In the genomic region with DNA sequence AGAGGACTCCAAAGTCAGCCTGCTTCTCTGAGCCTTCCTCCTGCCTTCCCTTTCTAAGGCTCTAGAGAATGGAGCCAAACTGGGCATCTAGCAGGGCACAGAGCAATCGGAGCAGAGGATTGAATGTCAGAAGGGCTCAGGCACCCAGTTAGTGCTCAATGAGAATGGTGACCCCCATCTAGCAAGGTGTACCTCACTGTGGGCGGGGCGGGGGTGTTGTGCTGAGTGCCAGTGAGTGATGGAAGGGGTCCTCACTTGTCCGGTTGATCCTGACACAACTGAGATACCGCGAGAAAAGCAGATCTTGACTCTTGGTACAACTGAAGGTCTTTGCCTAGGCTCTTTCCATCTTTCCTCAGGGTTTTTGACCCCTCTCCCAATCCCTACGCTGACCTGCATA, we compare ENCODE assay signal across 9 mouse cellular contexts. TPM values are rescaled to one million over a fixed set of nuclear protein-coding genes. Genes with fewer than 3 reads are reported as not detected.
DNase-seq lines count a peak whose midpoint lies in the region; ATAC-seq lines count a peak whose summit lies in the region.
"Had no signal": no experiment of that assay in that cellular context is flagged by ENCODE, and none has a peak within 500 bp of the region (broad histone marks: within the 10 kb centered on the region; RNA-seq: fewer than 3 reads in every experiment).

No protein-coding gene starts in this region.

- no peak overlapping the region for H3K27ac ChIP-seq in kidney, embryonic 14.5 days (ENCODE audit: low read depth, low read length)
- no peak overlapping the region for H3K27ac ChIP-seq in hindbrain, embryonic 11.5 days (ENCODE audit: low read depth, low read length)
- no peak overlapping the region for H3K27ac ChIP-seq in midbrain, embryonic 12.5 days (replicated peaks)

- DNase-seq in kidney, postnatal 10 days, result no peak
- DNase-seq in R1 (ENCODE audit: low read depth, low spot score), result peak; percentile 12
- peak; percentile 7 for DNase-seq in hindbrain, embryonic 11.5 days (ENCODE audit: low spot score)
- no peak for DNase-seq in retina, embryonic 14.5 days (ENCODE audit: low spot score)
- DNase-seq in gastrocnemius, postnatal 25 days, result no peak
- DNase-seq in right cerebral cortex, postnatal 14 days, result no peak

- no peaks in the 10 kb centered on the region for H3K9me3 ChIP-seq in kidney, embryonic 14.5 days (ENCODE audit: control insufficient read depth, low read length)
- H3K9me3 ChIP-seq in hindbrain, embryonic 11.5 days (ENCODE audit: control insufficient read depth, low read length), result no peaks in the 10 kb centered on the region
- H3K9me3 ChIP-seq in midbrain, embryonic 12.5 days, result no peaks in the 10 kb centered on the region

- H3K27me3 ChIP-seq in kidney, embryonic 14.5 days (ENCODE audit: control insufficient read depth, insufficient read depth, low read length), result no peaks in the 10 kb centered on the region
- H3K27me3 ChIP-seq in hindbrain, embryonic 11.5 days (ENCODE audit: control insufficient read depth, insufficient read depth, low read length), result 0 out of 2 replicates have a peak, but pooled peaks cover 2% of the 10 kb centered on the region
- H3K27me3 ChIP-seq in midbrain, embryonic 12.5 days, result peaks cover 21% of the 10 kb centered on the region
- H3K27me3 ChIP-seq: Patski had no signal

- H3K4me2 ChIP-seq in kidney, embryonic 14.5 days (replicated peaks; ENCODE audit: low read depth, low read length), result peak overlapping the region; percentile 91
- peak overlapping the region; percentile 67 for H3K4me2 ChIP-seq in hindbrain, embryonic 11.5 days (replicated peaks; ENCODE audit: low read depth, low read length)
- H3K4me2 ChIP-seq in midbrain, embryonic 12.5 days (replicated peaks), result peak overlapping the region; percentile 76

- ATAC-seq in kidney, embryonic 14.5 days (ENCODE audit: low FRiP score, low TSS enrichment), result no peak
- no peak for ATAC-seq in hindbrain, embryonic 11.5 days (ENCODE audit: low FRiP score)
- no peak for ATAC-seq in midbrain, embryonic 12.5 days (ENCODE audit: low FRiP score, low read depth)

- peaks cover 19% of the 10 kb centered on the region for H3K4me1 ChIP-seq in kidney, embryonic 14.5 days (ENCODE audit: control insufficient read depth, insufficient read depth, low read length)
- peaks cover 4% of the 10 kb centered on the region; the same call in 1 of the 2 replicates for H3K4me1 ChIP-seq in hindbrain, embryonic 11.5 days (replicated peaks; ENCODE audit: control insufficient read depth, insufficient read depth, low read length)
- peaks cover 28% of the 10 kb centered on the region for H3K4me1 ChIP-seq in midbrain, embryonic 12.5 days

- H3K36me3 ChIP-seq in kidney, embryonic 14.5 days (ENCODE audit: control insufficient read depth, insufficient read depth, low read length), result peaks cover 12% of the 10 kb centered on the region; the same call in 1 of the 2 replicates
- H3K36me3 ChIP-seq in hindbrain, embryonic 11.5 days (ENCODE audit: control insufficient read depth, insufficient read depth, low read length), result peaks cover 2% of the 10 kb centered on the region; the same call in 1 of the 2 replicates
- peaks cover 10% of the 10 kb centered on the region for H3K36me3 ChIP-seq in midbrain, embryonic 12.5 days

- H3K4me3 ChIP-seq in kidney, embryonic 14.5 days (ENCODE audit: low read length), result peak overlapping the region; percentile 74
- no peak overlapping the region for H3K4me3 ChIP-seq in hindbrain, embryonic 11.5 days (ENCODE audit: low read depth, low read length)
- peak overlapping the region; percentile 85 for H3K4me3 ChIP-seq in midbrain, embryonic 12.5 days

- WGBS in kidney, embryonic 14.5 days, result 48% methylated on average over 7 of the region's 7 CpGs
- 52% methylated on average over 7 of the region's 7 CpGs for WGBS in hindbrain, embryonic 11.5 days
- 53% methylated on average over 7 of the region's 7 CpGs for WGBS in midbrain, embryonic 12.5 days

- peak overlapping the region; percentile 73; the same call in 1 of the 2 replicates for H3K9ac ChIP-seq in kidney, embryonic 14.5 days (ENCODE audit: low read depth, low read length)
- H3K9ac ChIP-seq in hindbrain, embryonic 11.5 days (ENCODE audit: low read depth, low read length), result no peak overlapping the region
- H3K9ac ChIP-seq in midbrain, embryonic 12.5 days (replicated peaks), result 0 out of 2 replicates have a peak overlapping the region, but pooled peaks have one; percentile 56

RNA-seq across cellular contexts. Expression of a gene that starts 0.4 kb away (rescaled TPM):
- polyA plus RNA-seq in kidney, embryonic 14.5 days (2014; fragmentation: Nextera tagmentation; extraction: Ambion mirVana), result 74.5 and 87.7 TPM in 2 replicates
- 55.2 and 62.6 TPM in 2 replicates for polyA plus RNA-seq in hindbrain, embryonic 11.5 days (2014; fragmentation: Nextera tagmentation; extraction: Ambion mirVana)
- polyA plus RNA-seq in midbrain, embryonic 12.5 days (2016; fragmentation: Nextera tagmentation; extraction: Ambion mirVana), result 79.1 and 82.2 TPM in 2 replicates
- 10 to 100 TPM; 38.3 to 40.9 TPM for total RNA-seq in gastrocnemius, postnatal 25 days (2021)

RNA-seq across cellular contexts. Expression of a gene that starts 2.1 kb away (rescaled TPM):
- 17.5 and 21.3 TPM in 2 replicates for polyA plus RNA-seq in kidney, embryonic 14.5 days (2014; fragmentation: Nextera tagmentation; extraction: Ambion mirVana)
- 5.7 and 7.4 TPM in 2 replicates for polyA plus RNA-seq in hindbrain, embryonic 11.5 days (2014; fragmentation: Nextera tagmentation; extraction: Ambion mirVana)
- 5.7 and 6.2 TPM in 2 replicates for polyA plus RNA-seq in midbrain, embryonic 12.5 days (2016; fragmentation: Nextera tagmentation; extraction: Ambion mirVana)
- total RNA-seq in gastrocnemius, postnatal 25 days (2021), result 1 to 10 TPM; 4.3 to 5.0 TPM

RNA-seq across cellular contexts. Expression of a gene that starts 16.9 kb away (rescaled TPM):
- polyA plus RNA-seq in kidney, embryonic 14.5 days (2014; fragmentation: Nextera tagmentation; extraction: Ambion mirVana), result 11.9 and 18.9 TPM in 2 replicates
- 15.6 and 17.1 TPM in 2 replicates for polyA plus RNA-seq in hindbrain, embryonic 11.5 days (2014; fragmentation: Nextera tagmentation; extraction: Ambion mirVana)
- polyA plus RNA-seq in midbrain, embryonic 12.5 days (2016; fragmentation: Nextera tagmentation; extraction: Ambion mirVana), result 20.9 and 24.1 TPM in 2 replicates
- total RNA-seq in gastrocnemius, postnatal 25 days (2021), result 10 to 100 TPM; 42.5 to 43.1 TPM

RNA-seq across cellular contexts. Expression of a gene that starts 18.1 kb away (rescaled TPM):
- 7.2 and 17.9 TPM in 2 replicates for polyA plus RNA-seq in kidney, embryonic 14.5 days (2014; fragmentation: Nextera tagmentation; extraction: Ambion mirVana)
- 4.6 and 5.4 TPM in 2 replicates for polyA plus RNA-seq in hindbrain, embryonic 11.5 days (2014; fragmentation: Nextera tagmentation; extraction: Ambion mirVana)
- polyA plus RNA-seq in midbrain, embryonic 12.5 days (2016; fragmentation: Nextera tagmentation; extraction: Ambion mirVana), result 5.0 and 5.7 TPM in 2 replicates
- under 1 TPM; 0.08 to 0.48 TPM for total RNA-seq in gastrocnemius, postnatal 25 days (2021)

RNA-seq across cellular contexts. Expression of a gene that starts 26.2 kb away (rescaled TPM):
- polyA plus RNA-seq in kidney, embryonic 14.5 days (2014; fragmentation: Nextera tagmentation; extraction: Ambion mirVana), result not detected in 2 replicates
- polyA plus RNA-seq in hindbrain, embryonic 11.5 days (2014; fragmentation: Nextera tagmentation; extraction: Ambion mirVana), result not detected in 2 replicates
- not detected in 2 replicates for polyA plus RNA-seq in midbrain, embryonic 12.5 days (2016; fragmentation: Nextera tagmentation; extraction: Ambion mirVana)
- total RNA-seq in gastrocnemius, postnatal 25 days (2021), result not detected

Comparison
In these comparisons a context has a peak if more than half of its experiments do, and no peak if none do; other contexts are left out.
1. DNase-seq: peak in R1 (single experiment) and hindbrain, embryonic 11.5 days (single experiment); none in kidney, postnatal 10 days (single experiment), retina, embryonic 14.5 days (single experiment), gastrocnemius, postnatal 25 days (single experiment) and right cerebral cortex, postnatal 14 days (single experiment).
2. Peak in every context shown above with its lines, with median percentiles within 50 percentile points of each other: H3K4me2 ChIP-seq.